Mouse (Mus musculus) heart, adult 2 months (tissue): ENCODE measurements around the gene Phlpp1. TPM values are rescaled to one million over a fixed set of nuclear protein-coding genes. Genes with fewer than 3 reads are reported as not detected.
"Not testable (repeated sequence)": the region's sequence is repeated elsewhere in the genome, so short reads cannot be mapped to it uniquely, and the experiment has no call there.

ENCODE experiments used
- DNase-seq, 2 experiments: peaks; one replicate each; pipeline ENCODE4 v3.0.0; 2021
- H3K27ac ChIP-seq: fragments of 200-600 bp; 2 replicates; pipeline ENCODE4 v1.8.1; 2022
- H3K27me3 ChIP-seq: fragments of 200-500 bp; 2 replicates; pipeline ENCODE4 v1.6.1; 2012; ENCODE audit warnings: mild to moderate bottlenecking, low read length, inconsistent platforms, mixed read lengths; ENCODE audit not compliant: control insufficient read depth, insufficient read depth
- H3K36me3 ChIP-seq: fragments of 200-500 bp; 2 replicates; pipeline ENCODE4 v1.6.1; 2012; ENCODE audit warnings: low read length, inconsistent platforms; ENCODE audit not compliant: control insufficient read depth, insufficient read depth
- H3K4me1 ChIP-seq: fragments of 200-500 bp; 2 replicates; pipeline ENCODE4 v1.6.1; 2011; ENCODE audit warnings: low read length; ENCODE audit not compliant: control insufficient read depth, insufficient read depth
- H3K4me3 ChIP-seq: fragments of 200-600 bp; 2 replicates; pipeline ENCODE4 v1.8.1; 2022
- H3K79me2 ChIP-seq: fragments of 200-500 bp; replicated peaks from 2 replicates; pipeline ENCODE4 v1.6.1; 2012; ENCODE audit warnings: mild to moderate bottlenecking, inconsistent platforms, low read length, moderate library complexity, mixed read lengths; ENCODE audit not compliant: control insufficient read depth, insufficient read depth
- H3K9ac ChIP-seq: fragments of 200-500 bp; 2 replicates; pipeline ENCODE4 v1.6.1; 2012; ENCODE audit warnings: low read depth, mild to moderate bottlenecking, control low read depth, inconsistent platforms, low read length, mixed read lengths
- CTCF ChIP-seq: fragments of 200-600 bp; IDR thresholded peaks from 2 replicates; pipeline ENCODE4 v1.8.1; 2022; ENCODE audit warnings: antibody characterized with exemption, mild to moderate bottlenecking, moderate library complexity
- EP300 ChIP-seq: fragments of 200-500 bp; IDR thresholded peaks from 2 replicates; pipeline ENCODE4 v1.6.1; 2011; ENCODE audit warnings: low read depth, low read length, control low read depth; ENCODE audit not compliant: insufficient read depth
- POLR2A ChIP-seq: fragments of 200-500 bp; IDR thresholded peaks from 2 replicates; pipeline ENCODE4 v1.6.1; 2011; ENCODE audit warnings: mild to moderate bottlenecking, low read depth, low read length, control low read depth; ENCODE audit not compliant: insufficient read depth
- WGBS: fragments of 180-500 bp; shearing (Covaris S2); methylation state at CpG from one replicate; pipeline ENCODE4 v1.1.7; 2018; 5-methylcytosine and 5-hydroxymethylcytosine counted together
- intact Hi-C: fragments of 180-260 bp; cut with DNase I; formaldehyde crosslinking; loops from one replicate; pipeline ENCODE4 v1.15.1; 2025
- polyA plus RNA-seq: library from polyadenylated mRNA; depleted of rRNA; stranded (reverse); fragments of >200 nt; gene quantifications from 2 replicates; pipeline ENCODE4 v1.2.3, GENCODE M21; 2012
- total RNA-seq, 2 experiments: library from RNA; stranded (reverse); gene quantifications; 2 replicates each; pipeline ENCODE4 v1.2.3; 2021

Gene Phlpp1
- total and polyA plus RNA-seq, 3 experiments: 9.6 to 17.2 (median 16.3) TPM

DNA sequence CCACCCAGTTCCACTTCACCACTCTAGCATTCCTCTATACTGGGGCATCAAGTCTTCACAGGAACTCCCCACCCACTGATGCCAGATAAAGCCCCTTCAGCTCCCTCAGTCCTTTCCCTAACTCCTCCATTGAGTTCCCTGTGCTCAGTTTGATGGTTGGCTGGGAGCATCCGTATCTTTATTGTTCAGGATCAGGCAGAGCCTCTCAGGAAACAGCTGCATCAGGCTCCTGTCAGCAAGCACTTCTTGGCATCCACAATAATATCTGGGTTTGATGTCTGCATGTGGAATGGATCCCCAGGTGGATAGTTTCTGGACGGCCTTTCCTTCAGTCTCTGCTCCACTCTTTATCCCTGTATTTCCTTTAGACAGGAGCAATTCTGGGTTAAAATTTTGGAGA is 138.7 kb downstream of the Phlpp1 start:
- peaks cover 5% of the 10 kb centered on the region; the same call in 1 of the 2 replicates for H3K79me2 ChIP-seq

GRCm38 (mm10) chr1:106311830-106312229 is 140.3 kb downstream of the Phlpp1 start:
- not testable (repeated sequence) for H3K4me1 ChIP-seq, H3K79me2 ChIP-seq, DNase-seq, H3K9ac ChIP-seq, H3K27me3 ChIP-seq, H3K4me3 ChIP-seq, H3K27ac ChIP-seq
- WGBS: 100% methylated on average over 2 of the region's 2 CpGs
- H3K36me3 ChIP-seq: peaks cover 13% of the 10 kb centered on the region
- intact Hi-C loops: loop anchor here (10.0 kb wide), 1 partner anchor 137 kb away; the partner anchor contains the start of gene Phlpp1

More for the DNA sequence above, 138.7 kb downstream of the Phlpp1 start:
- TF ChIP-seq POLR2A: no peak
- TF ChIP-seq CTCF: no peak
- no peak for TF ChIP-seq EP300
- Histone ChIP-seq H3K27ac (no peak overlapping the region), H3K9ac (no peak overlapping the region), H3K4me1 (peaks cover 1% of the 10 kb centered on the region; the same call in 1 of the 2 replicates), H3K27me3 (no peaks in the 10 kb centered on the region), H3K4me3 (no peak overlapping the region), H3K36me3 (peaks cover 4% of the 10 kb centered on the region; the same call in 1 of the 2 replicates)
- no peak for DNase-seq
- intact Hi-C loops: loop anchor here (10.0 kb wide), 1 partner anchor 135 kb away; the partner anchor contains the start of gene Phlpp1
- WGBS: 49% methylated on average over 2 of the region's 2 CpGs

GRCm38 (mm10) chr1:106314476-106314875 is 142.9 kb downstream of the Phlpp1 start:
- no peak for DNase-seq
- Histone ChIP-seq H3K9ac (no peak overlapping the region), H3K27ac (no peak overlapping the region), H3K79me2 (peaks cover 1% of the 10 kb centered on the region; the same call in 1 of the 2 replicates), H3K4me1 (peaks cover 20% of the 10 kb centered on the region), H3K36me3 (peaks cover 25% of the 10 kb centered on the region), H3K27me3 (no peaks in the 10 kb centered on the region), H3K4me3 (no peak overlapping the region)
- TF ChIP-seq EP300 (no peak), CTCF (no peak), POLR2A (no peak)
- intact Hi-C loops: loop anchor here (10.0 kb wide), 1 partner anchor 140 kb away; the partner anchor contains the start of gene Phlpp1
- 46% methylated on average over 4 of the region's 4 CpGs for whole genome bisulfite sequencing

DNA sequence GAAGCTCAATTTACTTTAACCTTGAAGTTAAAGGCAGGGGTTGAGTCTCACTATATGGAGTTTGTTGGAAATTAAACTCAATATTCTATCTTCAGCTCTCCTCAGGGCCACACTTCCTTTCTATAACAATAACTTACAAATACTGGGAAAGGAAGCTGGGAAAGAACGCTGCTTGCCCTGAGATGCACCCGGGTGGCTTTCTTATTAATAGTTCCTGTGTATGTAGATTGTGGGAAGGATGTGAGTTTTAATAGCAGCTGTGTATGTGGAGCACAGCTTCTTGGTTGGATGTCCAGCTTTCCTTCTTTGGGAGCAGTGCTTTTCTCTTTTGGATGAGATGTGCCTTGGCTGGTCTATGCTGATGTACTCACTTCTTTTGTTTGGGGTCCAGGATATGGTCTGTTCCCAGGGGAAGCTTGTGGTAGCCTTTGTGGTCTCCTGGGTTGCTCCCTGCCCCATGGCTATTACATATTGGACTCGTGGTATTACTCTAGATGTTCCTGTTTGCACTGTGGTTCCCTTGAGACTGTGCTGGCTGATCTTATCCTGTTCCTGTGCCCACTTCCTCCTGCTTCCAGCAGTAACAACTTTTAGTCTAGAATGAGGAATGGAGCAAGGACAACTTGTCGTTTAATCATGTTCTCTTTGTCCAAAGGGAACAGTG is 145.2 kb downstream of the Phlpp1 start:
- 25% methylated on average over 4 of the region's 4 CpGs for WGBS
- Histone ChIP-seq H3K27me3 (no peaks in the 10 kb centered on the region), H3K9ac (no peak overlapping the region), H3K4me1 (peaks cover 22% of the 10 kb centered on the region), H3K27ac (peak overlapping the region; percentile 71), H3K36me3 (peaks cover 35% of the 10 kb centered on the region), H3K79me2 (peaks cover 1% of the 10 kb centered on the region; the same call in 1 of the 2 replicates), H3K4me3 (no peak overlapping the region)
- intact Hi-C loops: loop anchor here (10.0 kb wide), 1 partner anchor 142 kb away; the partner anchor contains the start of gene Phlpp1
- peak; percentile 53 to 67 for DNase-seq
- TF ChIP-seq CTCF: no peak
- TF ChIP-seq EP300: peak; percentile 62; the same call in 1 of the 2 replicates
- no peak for TF ChIP-seq POLR2A

DNA sequence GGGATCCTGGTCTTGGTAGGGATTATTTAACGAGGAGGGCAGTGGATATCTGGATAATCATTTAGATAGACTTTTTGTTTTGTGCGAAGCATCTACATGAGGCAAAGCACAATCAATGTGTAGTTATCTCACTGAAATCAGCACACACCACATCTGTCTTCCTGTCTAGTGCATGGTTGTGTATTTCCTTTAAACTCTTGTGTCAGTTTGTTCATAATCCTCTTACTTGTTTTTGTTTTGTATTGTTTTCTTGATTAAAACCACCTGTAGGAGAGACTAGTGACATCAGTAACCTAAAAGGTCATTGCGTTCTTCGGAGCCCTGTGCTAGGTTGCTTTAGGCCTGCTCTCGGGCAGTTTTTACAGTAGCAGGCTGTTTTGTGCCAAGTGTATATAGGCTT is 146.8 kb downstream of the Phlpp1 start:
- H3K79me2 ChIP-seq: peaks cover 1% of the 10 kb centered on the region; the same call in 1 of the 2 replicates
- TF ChIP-seq POLR2A (no peak), CTCF (no peak), EP300 (no peak)
- no peak for DNase-seq
- peaks cover 24% of the 10 kb centered on the region for H3K4me1 ChIP-seq
- H3K27me3 ChIP-seq: no peaks in the 10 kb centered on the region
- H3K36me3 ChIP-seq: peaks cover 45% of the 10 kb centered on the region
- intact Hi-C loops: loop anchor here (10.0 kb wide), 1 partner anchor 144 kb away; the partner anchor contains the start of gene Phlpp1
- 0 out of 2 replicates have a peak overlapping the region, but pooled peaks have one; percentile 30 for H3K9ac ChIP-seq
- no peak overlapping the region for H3K4me3 ChIP-seq
- peak overlapping the region; percentile 27 for H3K27ac ChIP-seq
- 50% methylated on average over 5 of the region's 5 CpGs for WGBS

- Histone ChIP-seq H3K4me1 (peaks cover 24% of the 10 kb centered on the region), H3K9ac (no peak overlapping the region), H3K36me3 (peaks cover 41% of the 10 kb centered on the region), H3K27me3 (no peaks in the 10 kb centered on the region), H3K79me2 (peaks cover 1% of the 10 kb centered on the region; the same call in 1 of the 2 replicates), H3K27ac (no peak overlapping the region), H3K4me3 (no peak overlapping the region)
- intact Hi-C loops: no loop called here
- 73% methylated on average over 1 of the region's 1 CpGs for WGBS
- no peak for DNase-seq
- TF ChIP-seq POLR2A (no peak), EP300 (no peak), CTCF (no peak)
Measured at GRCm38 (mm10) chr1:106320583-106320982, 149.0 kb downstream of the Phlpp1 start.
